Mouse (Mus musculus): ENCODE measurements around the gene Tmem240.
"Not testable (repeated sequence)": the region's sequence is repeated elsewhere in the genome, so short reads cannot be mapped to it uniquely, and the experiment has no call there.

The Tmem240 gene

GRCm38 (mm10) chr4:155734951-155735702 is 527 bp downstream of the Tmem240 start:
- peak in 1 of 2 experiments; percentile 68 for DNase-seq (ENCODE audit: low spot score in 2 of 2)

GRCm38 (mm10) chr4:155735788-155736187 is 1.2 kb downstream of the Tmem240 start:
- DNase-seq (ENCODE audit: low spot score in 2 of 2) = no peak

- no peak for DNase-seq (ENCODE audit: low spot score in 2 of 2)
These were observed 1.8 kb downstream of the Tmem240 start for GRCm38 (mm10) chr4:155736421-155736820.

GRCm38 (mm10) chr4:155738262-155738661 is 3.7 kb downstream of the Tmem240 start:
- DNase-seq (ENCODE audit: low spot score in 2 of 2) = no peak

GRCm38 (mm10) chr4:155739152-155739551 is 4.6 kb downstream of the Tmem240 start:
- DNase-seq (ENCODE audit: low spot score in 2 of 2) = no peak

- peak in 1 of 2 experiments; percentile 60 for DNase-seq (ENCODE audit: low spot score in 2 of 2)
These were observed 5.4 kb downstream of the Tmem240 start for GRCm38 (mm10) chr4:155739741-155740636.

- not testable (repeated sequence) for DNase-seq (ENCODE audit: low spot score in 2 of 2)
These were observed 6.1 kb downstream of the Tmem240 start for GRCm38 (mm10) chr4:155740681-155741080.

- DNase-seq (ENCODE audit: low spot score in 2 of 2) = no peak
These were observed 8.1 kb downstream of the Tmem240 start for GRCm38 (mm10) chr4:155742684-155743083.

- no peak for DNase-seq (ENCODE audit: low spot score in 2 of 2)
These were observed 9.9 kb downstream of the Tmem240 start for GRCm38 (mm10) chr4:155744474-155744873.

GRCm38 (mm10) chr4:155745136-155745535 is 10.5 kb downstream of the Tmem240 start:
- no peak for DNase-seq (ENCODE audit: low spot score in 2 of 2)

GRCm38 (mm10) chr4:155746036-155746548 is 11.5 kb downstream of the Tmem240 start:
- no peak for DNase-seq (ENCODE audit: low spot score in 2 of 2)

- DNase-seq (ENCODE audit: low spot score in 2 of 2) = no peak
These were observed 12.2 kb downstream of the Tmem240 start for GRCm38 (mm10) chr4:155746575-155747490.

GRCm38 (mm10) chr4:155757011-155757410 is 22.4 kb downstream of the Tmem240 start:
- DNase-seq (ENCODE audit: low spot score in 2 of 2) = no peak

GRCm38 (mm10) chr4:155759862-155760612 is 25.4 kb downstream of the Tmem240 start:
- no peak for DNase-seq (ENCODE audit: low spot score in 2 of 2)

- DNase-seq (ENCODE audit: low spot score in 2 of 2) = peak; percentile 93 to 98
These were observed 26.2 kb downstream of the Tmem240 start, which contains the start of gene Atad3a for GRCm38 (mm10) chr4:155760613-155761355. Atad3a (minus strand) TSS chr4:155761093.

- DNase-seq (ENCODE audit: low spot score in 2 of 2) = no peak
These were observed 26.9 kb downstream of the Tmem240 start for GRCm38 (mm10) chr4:155761356-155762099.

GRCm38 (mm10) chr4:155762357-155762756 is 27.8 kb downstream of the Tmem240 start:
- DNase-seq (ENCODE audit: low spot score in 2 of 2) = no peak

- DNase-seq (ENCODE audit: low spot score in 2 of 2) = no peak
These were observed 34.9 kb downstream of the Tmem240 start for GRCm38 (mm10) chr4:155769496-155769879.

GRCm38 (mm10) chr4:155769880-155770512 is 35.4 kb downstream of the Tmem240 start:
- DNase-seq (ENCODE audit: low spot score in 2 of 2) = peak; percentile 93 to 95
